Mouse (Mus musculus): Measurements from ENCODE around the gene Cetn2.

The Cetn2 gene

GRCm38 (mm10) chrX:72917884-72918681 is at the start of gene Cetn2, which contains the start of gene Nsdhl:
TSS of gene Cetn2 (minus strand) at chrX:72918411.
TSS of gene Nsdhl (plus strand) at chrX:72918557.
- peak; percentile 76 for DNase-seq (ENCODE audit: low read depth in 2 of 2, low spot score in 2 of 2)

- no peak for DNase-seq (ENCODE audit: low read depth in 2 of 2, low spot score in 2 of 2)
These were observed 44.5 kb upstream of the Cetn2 start for GRCm38 (mm10) chrX:72962743-72963142.

GRCm38 (mm10) chrX:72961511-72961910 is 43.3 kb upstream of the Cetn2 start:
- DNase-seq (ENCODE audit: low read depth in 2 of 2, low spot score in 2 of 2): no peak

- no peak for DNase-seq (ENCODE audit: low read depth in 2 of 2, low spot score in 2 of 2)
These were observed 42.2 kb upstream of the Cetn2 start for GRCm38 (mm10) chrX:72960431-72960830.

- DNase-seq (ENCODE audit: low read depth in 2 of 2, low spot score in 2 of 2): no peak
These were observed 38.3 kb upstream of the Cetn2 start for GRCm38 (mm10) chrX:72956486-72956885.

- no peak for DNase-seq (ENCODE audit: low read depth in 2 of 2, low spot score in 2 of 2)
These were observed 35.3 kb upstream of the Cetn2 start for GRCm38 (mm10) chrX:72953464-72953863.

GRCm38 (mm10) chrX:72921391-72921790 is 3.2 kb upstream of the Cetn2 start:
- DNase-seq (ENCODE audit: low read depth in 2 of 2, low spot score in 2 of 2): no peak

GRCm38 (mm10) chrX:72918682-72919059 is 460 bp upstream of the Cetn2 start:
- no peak for DNase-seq (ENCODE audit: low read depth in 2 of 2, low spot score in 2 of 2)

GRCm38 (mm10) chrX:72911611-72912010 is 6.6 kb downstream of the Cetn2 start:
- DNase-seq (ENCODE audit: low read depth in 2 of 2, low spot score in 2 of 2): no peak

- no peak for DNase-seq (ENCODE audit: low read depth in 2 of 2, low spot score in 2 of 2)
These were observed 9.8 kb downstream of the Cetn2 start for GRCm38 (mm10) chrX:72908404-72908741.

GRCm38 (mm10) chrX:72907619-72908403 is 10.4 kb downstream of the Cetn2 start:
- DNase-seq (ENCODE audit: low read depth in 2 of 2, low spot score in 2 of 2): no peak

GRCm38 (mm10) chrX:72902530-72902929 is 15.7 kb downstream of the Cetn2 start:
- DNase-seq (ENCODE audit: low read depth in 2 of 2, low spot score in 2 of 2): no peak

- no peak for DNase-seq (ENCODE audit: low read depth in 2 of 2, low spot score in 2 of 2)
These were observed 22.2 kb downstream of the Cetn2 start for GRCm38 (mm10) chrX:72896055-72896437.

- DNase-seq (ENCODE audit: low read depth in 2 of 2, low spot score in 2 of 2): no peak
These were observed 22.7 kb downstream of the Cetn2 start for GRCm38 (mm10) chrX:72895388-72896054.
